Mouse (Mus musculus) mesoderm, embryonic 11.5 days (tissue): ENCODE data around the gene Oxnad1.
"Not testable (repeated sequence)": the region's sequence is repeated elsewhere in the genome, so short reads cannot be mapped to it uniquely, and the experiment has no call there.

Experiments used
- DNase-seq: peaks from one replicate; pipeline ENCODE4 v3.0.0-alpha.2; 2012; ENCODE audit warnings: low read depth, low spot score

Gene Oxnad1

DNA sequence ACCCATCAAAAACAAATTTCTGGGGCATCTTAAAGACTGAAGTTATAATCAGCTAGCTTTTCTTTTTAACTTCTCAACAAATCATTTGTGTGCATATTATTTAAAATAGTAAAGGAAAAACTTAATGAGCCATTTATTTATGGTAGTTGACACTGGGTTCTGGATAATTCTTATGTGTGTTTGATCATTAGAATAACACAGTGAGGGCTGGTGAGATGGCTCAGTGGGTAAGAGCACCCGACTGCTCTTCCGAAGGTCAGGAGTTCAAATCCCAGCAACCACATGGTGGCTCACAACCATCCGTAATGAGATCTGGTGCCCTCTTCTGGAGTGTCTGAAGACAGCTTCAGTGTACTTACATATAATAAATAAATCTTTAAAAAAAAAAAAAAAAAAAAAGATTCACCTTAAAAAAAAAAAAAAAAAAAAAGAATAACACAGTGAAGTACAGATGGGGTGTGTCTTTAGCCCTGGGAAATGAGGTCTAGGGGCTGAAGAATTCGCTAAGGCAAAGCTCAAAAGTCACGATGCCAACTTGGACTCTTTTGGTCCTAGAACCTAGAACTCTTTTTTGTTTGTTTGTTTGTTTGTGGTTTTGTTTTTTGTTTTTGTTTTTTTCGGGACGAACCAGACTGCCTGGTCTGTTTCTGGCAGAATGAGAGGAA lies 2.5 kb downstream of the Oxnad1 start:
- not testable (repeated sequence) for DNase-seq

- peak; percentile 62 for DNase-seq
Measured at GRCm38 (mm10) chr14:32091124-32091523, 6.0 kb downstream of the Oxnad1 start.

- DNase-seq: no peak
Measured at GRCm38 (mm10) chr14:32091704-32092103, 6.5 kb downstream of the Oxnad1 start.

- no peak for DNase-seq
Measured at GRCm38 (mm10) chr14:32093018-32093417, 7.8 kb downstream of the Oxnad1 start.

DNA sequence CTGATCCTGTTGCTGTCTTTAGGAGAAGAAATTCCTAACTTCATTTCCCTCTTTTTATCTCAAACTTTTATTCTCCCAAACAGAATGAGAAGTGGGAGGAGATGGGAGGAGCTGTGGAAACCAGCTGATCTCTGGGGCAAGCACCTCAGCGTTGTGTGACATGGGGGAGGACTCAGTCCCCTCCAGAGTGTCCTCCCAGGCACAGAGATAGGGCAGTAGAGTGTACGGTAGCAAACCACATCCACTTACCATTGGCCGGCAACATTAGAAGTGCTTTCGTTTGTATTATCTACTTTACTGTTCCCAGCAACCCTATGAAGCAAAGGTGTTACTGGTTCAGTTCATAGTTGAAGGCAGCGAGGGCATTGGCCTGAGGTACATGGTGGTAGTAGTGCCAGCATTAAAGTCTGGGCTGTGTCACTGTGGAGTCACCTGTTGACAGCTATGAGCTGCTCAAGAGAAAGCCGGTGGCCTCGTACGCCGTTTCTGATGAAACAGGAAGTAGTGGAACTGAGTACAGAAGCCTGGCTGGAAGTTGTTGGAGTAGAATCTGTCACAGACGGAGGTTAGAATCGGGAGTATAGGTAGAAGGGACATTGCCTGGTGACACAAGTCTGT lies 8.4 kb downstream of the Oxnad1 start:
- no peak for DNase-seq

DNA sequence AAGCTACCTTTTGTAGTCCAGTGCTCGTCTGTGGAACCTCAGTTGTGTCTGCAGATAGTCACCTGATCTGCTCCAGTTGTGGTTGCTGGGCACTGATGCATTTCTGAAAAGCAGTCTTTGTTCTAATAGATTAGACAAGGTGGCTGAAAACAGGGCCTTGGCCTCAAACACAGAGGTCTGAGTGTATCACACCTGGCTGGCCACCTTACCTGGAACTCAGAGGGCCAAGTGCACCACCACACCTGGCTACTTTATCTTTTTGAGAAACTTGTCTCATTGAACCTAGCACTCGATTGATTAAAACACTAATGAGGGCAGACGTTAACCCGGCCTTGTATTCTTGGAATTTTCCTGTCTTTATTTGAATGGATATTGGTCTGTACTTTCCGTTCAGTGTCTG lies 10.5 kb downstream of the Oxnad1 start:
- DNase-seq: no peak

GRCm38 (mm10) chr14:32096740-32097139 lies 11.6 kb downstream of the Oxnad1 start:
- no peak for DNase-seq

DNA sequence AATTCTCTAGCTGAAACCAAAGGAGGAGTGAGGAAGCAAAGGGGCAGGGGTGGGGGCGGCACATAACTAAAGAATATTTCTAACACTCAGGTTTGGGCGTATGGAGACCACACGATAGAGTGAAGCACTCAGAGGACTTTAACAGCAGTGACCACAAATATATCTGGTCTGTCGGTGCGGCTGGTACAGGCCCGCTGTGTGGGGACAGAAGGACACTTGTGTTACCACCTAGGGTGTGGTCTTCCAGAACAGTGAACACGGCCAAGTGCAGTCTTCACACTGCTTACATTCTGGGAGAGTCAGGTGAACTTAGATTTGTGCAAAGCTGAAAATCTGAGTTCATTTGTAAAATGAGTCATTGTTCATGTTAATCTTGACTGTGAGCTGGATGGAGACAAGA lies 12.5 kb downstream of the Oxnad1 start:
- DNase-seq: no peak

DNA sequence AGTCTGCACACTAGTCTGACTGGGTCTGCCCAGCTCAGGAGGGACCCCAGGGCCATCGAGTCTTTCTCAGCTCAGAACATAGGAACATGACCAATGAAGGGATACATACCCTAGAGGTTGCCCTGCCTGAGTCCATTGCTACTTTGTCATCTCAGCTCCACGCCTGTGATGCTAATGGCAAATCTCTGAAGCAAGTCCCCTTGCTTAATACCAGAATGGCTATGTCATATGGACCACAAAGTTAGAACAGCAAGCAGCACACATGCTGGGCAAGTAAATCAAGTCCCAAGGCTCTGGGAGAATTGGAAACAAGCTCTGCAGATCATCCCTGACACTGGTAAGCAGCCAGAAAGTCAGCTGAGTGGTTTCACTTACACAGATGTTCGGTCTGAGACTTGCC lies 13.8 kb downstream of the Oxnad1 start:
- DNase-seq: no peak

GRCm38 (mm10) chr14:32103556-32103955 lies 18.4 kb downstream of the Oxnad1 start:
- DNase-seq: no peak

- DNase-seq: no peak
Measured at GRCm38 (mm10) chr14:32105663-32106062, 20.5 kb downstream of the Oxnad1 start.

GRCm38 (mm10) chr14:32106911-32107310 lies 21.7 kb downstream of the Oxnad1 start:
- DNase-seq: no peak

DNA sequence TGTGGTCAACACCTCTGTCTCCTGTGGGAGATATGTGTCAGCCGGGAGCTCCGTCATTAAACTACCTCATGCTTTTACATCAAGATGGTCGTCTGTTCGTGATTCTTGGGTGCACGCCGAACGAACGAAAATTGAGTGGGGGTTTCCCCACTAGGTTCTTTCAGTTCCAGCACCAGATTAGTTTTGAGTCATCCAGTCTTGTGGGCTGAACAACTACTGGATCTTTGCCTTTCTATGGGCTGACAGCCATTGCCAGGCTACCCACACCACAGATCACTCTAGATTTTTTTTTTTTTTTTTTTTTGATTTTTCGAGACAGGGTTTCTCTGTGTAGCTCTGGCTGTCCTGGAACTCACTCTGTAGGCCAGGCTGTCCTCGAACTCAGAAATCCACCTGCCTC lies 26.9 kb downstream of the Oxnad1 start:
- DNase-seq: not testable (repeated sequence)

- DNase-seq: no peak
Measured at GRCm38 (mm10) chr14:32120940-32121919, 36.1 kb downstream of the Oxnad1 start.

DNA sequence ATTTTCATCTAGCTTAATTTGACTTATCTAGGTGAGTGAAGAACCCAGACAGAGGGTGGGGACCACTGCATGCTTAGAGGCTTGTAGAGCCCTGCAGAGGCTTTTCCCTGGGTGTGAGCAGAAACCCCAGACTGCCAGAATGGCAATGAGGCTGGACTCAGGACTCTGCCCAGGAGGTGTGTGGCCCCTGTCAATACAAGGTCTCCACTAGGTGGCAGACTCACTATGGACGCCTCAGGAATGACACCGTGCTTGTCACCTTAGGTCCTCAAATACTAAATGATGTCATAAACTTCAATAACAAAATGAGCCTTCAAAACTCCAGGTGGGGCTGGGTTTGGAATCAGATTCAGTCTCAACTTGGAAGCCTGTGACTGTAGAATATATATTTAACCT lies 36.7 kb downstream of the Oxnad1 start:
- DNase-seq: peak; percentile 19

DNA sequence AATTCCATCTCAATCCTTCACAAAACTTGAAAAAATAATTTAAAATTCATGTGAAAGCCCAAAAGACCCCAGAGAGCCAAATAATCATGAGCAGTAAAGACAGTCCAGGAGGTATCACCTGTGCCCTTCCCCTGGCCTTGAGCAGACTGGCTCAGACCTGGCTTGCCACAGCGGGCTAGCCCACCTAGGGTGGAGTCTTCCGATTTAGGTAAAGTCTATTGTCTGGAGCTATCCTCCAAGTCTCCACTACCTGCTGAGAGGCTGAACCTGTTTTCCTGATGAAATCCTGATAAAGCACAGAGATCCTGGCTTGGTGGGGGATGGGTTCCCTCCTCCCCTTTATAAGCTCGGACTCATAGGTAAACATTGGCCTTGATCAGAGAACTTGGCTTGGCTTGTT lies 39.1 kb downstream of the Oxnad1 start:
- no peak for DNase-seq

DNA sequence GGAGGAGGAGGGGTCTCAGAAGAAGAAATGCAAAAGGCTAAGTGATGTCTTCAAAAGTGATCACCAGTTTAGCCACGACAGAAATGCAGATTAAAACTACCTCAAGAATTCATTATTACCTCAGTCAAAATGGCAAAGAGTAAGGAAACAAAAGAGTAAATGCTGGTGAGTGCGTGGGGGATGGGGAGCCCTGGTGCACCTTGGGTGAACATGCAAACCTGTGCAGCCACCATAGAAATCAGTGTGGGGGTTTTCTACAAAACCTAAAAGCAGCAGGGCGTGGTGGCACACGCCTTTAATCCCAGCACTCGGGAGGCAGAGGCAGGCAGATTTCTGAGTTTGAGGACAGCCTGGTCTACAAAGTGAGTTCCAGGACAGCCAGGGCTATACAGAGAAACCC lies 40.1 kb downstream of the Oxnad1 start:
- DNase-seq: not testable (repeated sequence)

DNA sequence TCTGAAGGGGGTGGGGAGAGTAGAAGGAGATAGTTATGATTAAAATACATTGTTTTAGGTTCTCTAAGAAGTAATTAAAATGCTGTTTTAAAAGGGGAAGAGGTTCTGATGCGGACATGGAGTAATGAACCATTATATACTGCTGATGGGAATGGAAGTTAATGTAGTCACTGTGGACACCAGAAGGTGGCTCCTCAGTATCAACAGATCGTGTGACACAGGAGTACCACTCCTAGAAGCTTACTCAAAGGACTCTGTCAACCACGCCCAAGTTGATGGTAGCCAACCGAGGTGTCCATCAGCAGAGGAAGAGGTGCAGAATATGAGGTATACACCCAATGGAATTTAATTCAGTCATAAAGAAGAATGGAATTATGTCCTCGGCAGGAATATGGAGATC lies 43.2 kb downstream of the Oxnad1 start:
- no peak for DNase-seq

DNA sequence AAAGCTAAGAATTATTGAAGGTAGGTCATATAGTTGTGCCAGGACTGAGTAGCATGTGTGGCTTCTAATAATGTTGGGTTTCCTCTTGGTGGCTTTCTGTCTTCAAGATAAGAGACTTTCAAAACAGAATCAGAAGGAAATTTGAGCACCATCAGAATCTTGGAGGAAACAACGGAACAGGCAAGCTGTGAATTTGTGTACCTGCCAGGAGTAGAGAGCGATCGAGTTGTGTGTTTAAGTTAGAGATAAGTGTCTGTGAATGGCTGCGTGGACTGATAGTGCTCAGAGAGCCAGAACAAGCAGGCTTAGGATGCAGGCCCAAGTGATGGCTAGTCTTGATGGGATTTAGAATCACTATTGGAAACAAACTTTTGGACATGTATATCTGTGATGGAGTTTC lies 46.7 kb downstream of the Oxnad1 start:
- no peak for DNase-seq

- no peak for DNase-seq
Measured at GRCm38 (mm10) chr14:32134293-32134692, 49.1 kb downstream of the Oxnad1 start.

DNA sequence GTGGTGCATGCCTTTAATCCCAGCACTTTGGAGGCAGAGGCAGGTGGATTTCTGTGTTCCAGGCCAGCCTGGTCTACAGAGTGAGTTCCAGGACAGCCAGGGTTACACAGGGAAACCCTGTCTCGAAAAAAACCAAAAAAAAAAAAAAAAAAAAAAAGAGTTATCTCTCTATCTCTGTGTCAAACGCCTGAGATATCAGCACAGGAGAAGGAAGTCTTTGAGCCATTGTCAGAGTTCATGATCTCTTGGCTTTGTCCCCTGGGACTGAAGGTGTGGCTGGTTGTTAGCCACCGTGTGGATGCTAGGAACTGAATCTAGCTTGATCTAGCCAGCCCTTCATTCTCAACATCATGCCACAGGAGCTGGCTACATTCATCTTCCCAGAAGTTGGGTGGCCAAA lies 51.3 kb downstream of the Oxnad1 start:
- DNase-seq: not testable (repeated sequence)

- DNase-seq: no peak
Measured at GRCm38 (mm10) chr14:32140359-32140965, 55.3 kb downstream of the Oxnad1 start.
